Mouse (Mus musculus) right cerebral cortex, postnatal 14 days (tissue): ENCODE data around the gene Bach2.

Experiments used
- DNase-seq: peaks from one replicate; pipeline ENCODE4 v3.0.0; 2022

The Bach2 gene

DNA sequence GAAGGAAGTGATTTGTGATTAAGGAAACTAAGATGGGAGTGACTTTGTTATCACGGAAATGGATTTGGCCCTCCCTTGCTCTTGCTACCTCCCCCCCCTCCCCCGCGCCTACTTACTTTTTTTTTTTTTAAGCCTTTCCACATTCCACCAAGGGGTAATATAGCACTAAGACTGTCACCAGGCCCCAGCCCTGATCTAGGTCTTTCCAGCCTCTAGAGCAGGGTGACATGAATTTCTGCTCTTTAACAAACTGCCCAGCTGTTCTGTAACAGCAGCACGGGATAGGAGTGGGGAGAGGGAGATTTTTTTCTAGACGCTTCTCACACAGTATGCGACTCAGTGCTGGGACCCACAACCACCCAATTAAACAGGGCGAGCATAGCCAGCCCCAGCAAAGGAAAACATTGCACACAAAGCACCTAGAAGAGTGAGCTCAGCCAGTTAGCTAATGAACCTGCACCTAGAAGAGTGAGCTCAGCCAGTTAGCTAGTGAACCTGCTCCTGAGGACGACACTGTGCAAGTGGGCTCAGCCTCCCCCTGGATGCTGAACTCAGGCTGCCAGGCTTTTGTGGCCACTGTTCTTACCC is 10.5 kb upstream of the Bach2 start:
- DNase-seq = no peak

DNA sequence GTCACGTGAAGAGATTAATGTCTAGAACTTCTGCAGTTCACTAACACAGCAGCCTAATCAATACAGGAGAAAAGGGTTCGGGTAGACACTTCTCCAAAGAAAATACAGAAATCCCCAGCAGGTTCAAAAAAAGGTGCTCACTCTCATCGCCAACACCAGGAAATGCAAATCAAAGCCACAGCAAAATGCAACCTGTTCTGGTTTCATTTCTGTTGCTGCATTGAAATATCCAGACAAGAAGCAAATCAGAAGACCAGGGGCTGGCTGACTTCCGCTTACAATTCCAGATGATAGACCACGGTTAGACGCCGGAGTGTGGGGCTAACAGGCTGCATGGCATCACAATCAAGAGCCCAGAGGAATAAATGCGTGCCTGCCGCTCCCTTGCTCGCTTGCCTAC is 9.3 kb upstream of the Bach2 start:
- DNase-seq = no peak

GRCm38 (mm10) chr4:32231258-32232055 is 7.1 kb upstream of the Bach2 start:
- no peak for DNase-seq

GRCm38 (mm10) chr4:32235920-32236705 is 2.5 kb upstream of the Bach2 start:
- no peak for DNase-seq

DNA sequence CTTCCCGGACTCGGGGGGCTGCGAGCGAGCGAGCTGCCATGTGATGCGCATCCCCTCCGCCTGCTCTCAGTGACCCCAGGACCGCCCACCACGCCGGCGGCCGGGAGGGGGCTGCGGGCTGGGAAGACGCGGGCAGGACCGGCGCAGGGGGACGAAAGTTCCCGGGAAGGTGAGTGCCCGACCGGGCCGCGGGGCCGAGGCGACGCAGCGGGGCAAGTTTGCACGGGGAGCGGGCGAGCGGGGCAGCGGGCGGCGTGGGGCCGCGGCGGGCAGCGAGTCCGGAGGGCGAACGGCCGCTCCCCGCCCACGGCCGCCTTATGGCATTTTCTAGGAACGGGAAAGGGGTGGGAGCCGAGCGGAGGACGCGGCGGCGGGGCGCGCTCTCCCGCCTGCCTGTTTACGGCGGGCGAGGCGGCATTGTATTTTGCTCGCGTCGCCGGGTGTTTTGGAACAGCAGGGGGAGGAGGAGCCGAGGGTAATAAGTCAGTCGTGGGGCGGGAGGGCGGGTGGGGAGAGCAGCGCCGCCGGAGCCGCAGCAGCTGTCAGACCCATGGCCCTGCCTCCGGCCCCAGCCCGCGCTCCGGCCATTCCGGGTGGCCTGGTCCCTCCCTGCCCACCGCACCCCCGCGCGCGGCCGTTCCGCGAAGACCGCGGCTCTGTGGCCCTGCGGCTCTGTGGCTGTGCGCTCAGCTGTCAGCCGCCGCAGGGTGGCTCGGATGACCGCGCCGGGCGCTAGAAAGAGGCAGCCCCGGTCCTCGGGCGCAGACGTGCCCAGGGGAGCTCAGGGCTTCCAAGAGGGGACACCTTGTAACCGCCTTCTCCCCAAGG is 531 bp downstream of the Bach2 start:
- DNase-seq = peak; percentile 57

DNA sequence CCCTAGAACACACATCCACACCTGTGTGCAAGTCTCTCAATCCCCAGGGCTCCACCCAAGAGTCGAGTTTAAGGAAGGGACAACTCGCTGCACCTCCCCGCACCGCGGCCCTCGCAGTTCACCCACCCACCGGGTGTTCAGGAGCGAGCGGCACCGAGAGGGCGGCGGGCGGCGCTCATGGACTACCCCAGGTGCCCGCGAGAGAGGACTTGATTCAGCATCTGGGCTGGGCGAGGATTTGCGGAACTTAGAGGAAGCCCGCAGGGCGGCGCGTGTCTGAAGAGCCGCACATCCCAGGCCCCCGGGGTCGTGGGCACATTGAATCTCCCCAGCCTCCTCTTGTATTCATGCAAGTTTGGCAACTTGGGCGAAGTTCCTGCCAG is 1.1 kb downstream of the Bach2 start:
- DNase-seq = peak; percentile 70

- DNase-seq = no peak
These were observed 1.9 kb downstream of the Bach2 start for GRCm38 (mm10) chr4:32240457-32241030.

GRCm38 (mm10) chr4:32241351-32241980 is 2.9 kb downstream of the Bach2 start:
- no peak for DNase-seq

GRCm38 (mm10) chr4:32242122-32242615 is 3.6 kb downstream of the Bach2 start:
- DNase-seq = no peak

DNA sequence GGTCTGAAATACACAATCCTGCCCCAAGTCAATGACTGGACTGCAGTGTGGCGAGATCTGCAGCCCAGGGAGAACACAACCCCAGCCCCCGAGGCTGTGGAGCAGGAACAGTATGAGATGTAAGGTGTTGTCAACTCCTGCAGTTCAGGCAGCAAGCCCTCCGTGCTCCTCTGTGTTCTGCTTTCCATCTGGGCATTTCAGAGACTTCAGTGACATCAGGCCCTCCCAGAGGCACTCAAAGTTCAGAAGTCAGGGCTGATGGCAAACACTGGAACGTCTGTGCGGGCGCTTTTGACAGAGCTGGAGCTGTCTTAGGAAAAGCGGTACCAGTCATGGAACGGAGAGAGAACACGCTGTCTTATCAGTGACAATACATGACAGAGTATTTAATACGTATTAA is 4.9 kb downstream of the Bach2 start:
- no peak for DNase-seq

DNA sequence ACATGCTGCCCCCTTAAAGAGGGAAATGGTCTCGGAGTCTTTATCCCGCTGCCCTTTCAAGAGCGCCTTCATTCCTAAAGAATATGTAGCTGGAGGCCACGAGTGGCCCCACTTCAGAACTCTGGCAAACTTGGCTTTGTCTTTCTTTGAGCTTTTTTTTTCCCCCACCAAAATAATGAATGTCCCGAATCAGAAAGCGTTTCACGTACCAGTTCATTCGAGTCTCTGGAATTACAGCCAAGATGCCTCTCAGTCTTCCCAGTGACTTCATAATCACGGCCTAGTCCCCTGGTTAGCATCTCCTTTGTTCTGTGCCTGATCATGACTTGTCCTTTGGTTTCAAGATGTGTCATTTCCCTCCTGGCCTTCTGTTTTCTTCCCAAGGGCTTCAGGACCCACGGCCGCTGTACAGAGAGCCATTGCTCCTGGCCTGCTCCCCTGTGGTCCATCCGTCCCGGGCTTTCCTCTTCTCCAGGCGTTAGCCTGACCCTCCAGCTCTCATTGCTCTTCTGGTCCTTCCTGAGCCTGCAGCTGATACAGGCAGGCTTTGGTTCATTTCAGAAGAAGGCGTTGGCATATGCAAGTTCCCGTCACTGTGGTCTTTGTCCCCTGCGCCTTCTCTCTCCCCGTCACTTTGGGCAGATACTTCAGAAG is 5.6 kb downstream of the Bach2 start:
- no peak for DNase-seq

DNA sequence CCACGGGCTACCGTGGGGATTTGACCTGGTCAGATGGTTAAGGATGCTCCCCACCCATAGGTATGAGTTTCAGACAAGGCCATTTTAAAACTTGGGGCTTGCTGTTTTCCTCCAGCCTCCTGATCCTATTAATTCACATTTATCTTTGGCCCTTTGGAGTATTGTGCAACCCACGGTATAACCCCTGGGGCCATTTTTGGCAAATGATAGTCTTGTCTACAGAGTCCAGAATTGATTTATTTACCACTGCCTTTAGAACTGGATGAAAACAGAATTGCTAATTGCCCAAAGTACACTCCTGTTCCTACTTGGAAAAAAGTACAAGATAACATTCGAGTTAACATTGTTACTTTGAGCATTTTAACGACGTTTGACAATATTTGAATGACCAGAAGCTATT is 7.0 kb downstream of the Bach2 start:
- no peak for DNase-seq

- DNase-seq = no peak
These were observed 7.4 kb downstream of the Bach2 start for GRCm38 (mm10) chr4:32246020-32246419.

- DNase-seq = no peak
These were observed 8.2 kb downstream of the Bach2 start for GRCm38 (mm10) chr4:32246801-32247200.

DNA sequence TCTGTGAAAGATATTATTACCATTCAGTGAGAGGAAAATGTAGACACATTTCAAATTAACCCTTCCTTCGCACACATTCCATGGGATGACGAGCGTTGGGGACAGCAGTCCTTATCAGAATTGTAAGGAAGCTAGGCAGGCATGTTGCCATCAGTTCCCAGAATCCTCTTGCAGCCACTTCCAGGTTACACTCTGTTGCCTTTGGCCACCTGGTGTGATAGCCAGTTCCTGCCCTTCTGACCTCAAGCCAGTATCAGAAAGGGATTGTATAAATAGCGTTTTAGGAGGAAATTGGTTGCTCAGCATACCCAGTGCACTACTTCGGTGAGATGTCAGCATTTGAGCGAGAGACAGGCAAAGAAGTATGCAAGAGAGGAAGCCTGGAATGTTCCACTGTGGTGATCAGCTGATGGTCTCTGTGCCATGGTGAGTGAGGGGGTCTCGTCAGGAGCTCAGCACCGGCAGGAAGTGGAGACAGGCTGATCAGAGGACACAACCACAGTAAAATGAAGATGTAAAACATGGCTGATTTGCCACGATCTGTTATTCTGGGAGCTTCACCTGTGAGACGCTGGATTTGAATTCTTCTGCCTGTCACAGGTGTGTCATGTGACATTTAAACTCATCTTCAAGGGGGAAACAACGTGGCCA is 9.0 kb downstream of the Bach2 start:
- DNase-seq = no peak

DNA sequence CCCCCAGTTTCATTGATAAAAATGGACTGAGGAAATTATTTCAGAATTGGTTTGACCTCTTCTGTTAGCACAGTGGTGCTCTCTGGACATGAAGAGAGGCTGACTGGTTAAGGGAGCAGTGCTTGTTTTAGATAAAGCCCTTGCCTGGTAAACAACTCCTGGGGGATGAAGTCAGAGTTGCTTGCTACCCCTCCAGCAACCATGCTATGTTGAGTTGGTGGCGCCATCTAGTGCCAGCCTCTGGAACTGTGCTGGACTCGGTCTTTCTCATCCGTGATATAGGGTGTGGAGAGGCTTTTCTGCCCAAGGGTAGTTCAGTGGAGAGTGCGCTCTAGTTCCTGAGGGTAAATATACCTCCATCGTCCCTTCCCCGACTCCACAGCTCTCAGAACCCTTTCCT is 9.6 kb downstream of the Bach2 start:
- DNase-seq = peak; percentile 72

DNA sequence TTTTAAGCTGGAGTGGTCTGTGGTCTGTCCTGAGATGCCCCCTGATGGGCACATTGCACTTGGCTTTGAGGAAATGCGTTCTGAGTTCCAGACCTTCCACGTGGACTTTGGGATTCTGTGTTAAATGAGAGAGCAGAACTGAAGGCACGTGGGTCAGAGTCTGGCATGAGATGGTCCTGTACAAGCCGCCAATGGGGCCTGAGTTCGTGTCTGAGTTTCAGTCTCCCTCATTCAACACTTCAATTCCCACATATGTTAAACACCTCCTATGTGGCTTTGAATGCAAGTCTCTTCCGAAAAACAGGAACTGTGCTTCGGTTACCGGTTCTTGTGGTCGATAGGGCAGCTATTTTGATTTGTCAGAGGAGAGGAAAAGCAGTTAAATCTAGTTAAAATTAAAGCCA is 10.4 kb downstream of the Bach2 start:
- DNase-seq = no peak

- DNase-seq = peak; percentile 28
These were observed 11.2 kb downstream of the Bach2 start for GRCm38 (mm10) chr4:32249748-32250332.

GRCm38 (mm10) chr4:32250333-32251004 is 11.9 kb downstream of the Bach2 start:
- no peak for DNase-seq

GRCm38 (mm10) chr4:32251005-32251365 is 12.4 kb downstream of the Bach2 start:
- peak; percentile 11 for DNase-seq
